Mouse (Mus musculus) cerebellum, adult (tissue): ENCODE data around the gene Vti1a.

Experiments
- ATAC-seq: cut with Nextera tagmentation; 2 replicates; pipeline ENCODE4 v1.9.2; 2017; ENCODE audit warnings: mild to moderate bottlenecking, moderate library complexity, mixed read lengths; ENCODE audit not compliant: insufficient number of reproducible peaks, low FRiP score, low TSS enrichment

Gene Vti1a

GRCm38 (mm10) chr19:55443618-55444017 is 127.5 kb downstream of the Vti1a start:
- ATAC-seq, result no peak

GRCm38 (mm10) chr19:55449084-55449483 is 133.0 kb downstream of the Vti1a start:
- no peak for ATAC-seq

GRCm38 (mm10) chr19:55449506-55449905 is 133.4 kb downstream of the Vti1a start:
- no peak for ATAC-seq

GRCm38 (mm10) chr19:55456325-55457091 is 140.4 kb downstream of the Vti1a start:
- no peak for ATAC-seq

GRCm38 (mm10) chr19:55461963-55462362 is 145.9 kb downstream of the Vti1a start:
- ATAC-seq, result no peak

- no peak for ATAC-seq
These were observed 147.6 kb downstream of the Vti1a start for GRCm38 (mm10) chr19:55463670-55464069.

- ATAC-seq, result no peak
These were observed 153.4 kb downstream of the Vti1a start for GRCm38 (mm10) chr19:55469301-55470051.

GRCm38 (mm10) chr19:55472582-55472981 is 156.5 kb downstream of the Vti1a start:
- ATAC-seq, result no peak

- ATAC-seq, result no peak
These were observed 158.1 kb downstream of the Vti1a start for GRCm38 (mm10) chr19:55474225-55474624.

GRCm38 (mm10) chr19:55480526-55480925 is 164.4 kb downstream of the Vti1a start:
- no peak for ATAC-seq

GRCm38 (mm10) chr19:55481308-55481707 is 165.2 kb downstream of the Vti1a start:
- no peak for ATAC-seq

GRCm38 (mm10) chr19:55483526-55483925 is 167.4 kb downstream of the Vti1a start:
- ATAC-seq, result no peak

- ATAC-seq, result no peak
These were observed 168.5 kb downstream of the Vti1a start for GRCm38 (mm10) chr19:55484559-55484958.

GRCm38 (mm10) chr19:55486473-55486872 is 170.4 kb downstream of the Vti1a start:
- no peak for ATAC-seq

GRCm38 (mm10) chr19:55491126-55492076 is 175.3 kb downstream of the Vti1a start:
- ATAC-seq, result no peak

GRCm38 (mm10) chr19:55496333-55496732 is 180.2 kb downstream of the Vti1a start:
- ATAC-seq, result no peak

GRCm38 (mm10) chr19:55499179-55499863 is 183.2 kb downstream of the Vti1a start:
- ATAC-seq, result no peak

GRCm38 (mm10) chr19:55501985-55502384 is 185.9 kb downstream of the Vti1a start:
- ATAC-seq, result no peak

- ATAC-seq, result no peak
These were observed 187.7 kb downstream of the Vti1a start for GRCm38 (mm10) chr19:55503771-55504170.

GRCm38 (mm10) chr19:55507748-55508147 is 191.7 kb downstream of the Vti1a start:
- ATAC-seq, result no peak
